Mouse (Mus musculus): ENCODE measurements around the gene Elmsan1. TPM values are rescaled to one million over a fixed set of nuclear protein-coding genes. Genes with fewer than 3 reads are reported as not detected.

Elmsan1 gene
- total RNA-seq, 4 experiments from 2014 or later: 17.8 to 23.3 (median 20.3) TPM

DNA sequence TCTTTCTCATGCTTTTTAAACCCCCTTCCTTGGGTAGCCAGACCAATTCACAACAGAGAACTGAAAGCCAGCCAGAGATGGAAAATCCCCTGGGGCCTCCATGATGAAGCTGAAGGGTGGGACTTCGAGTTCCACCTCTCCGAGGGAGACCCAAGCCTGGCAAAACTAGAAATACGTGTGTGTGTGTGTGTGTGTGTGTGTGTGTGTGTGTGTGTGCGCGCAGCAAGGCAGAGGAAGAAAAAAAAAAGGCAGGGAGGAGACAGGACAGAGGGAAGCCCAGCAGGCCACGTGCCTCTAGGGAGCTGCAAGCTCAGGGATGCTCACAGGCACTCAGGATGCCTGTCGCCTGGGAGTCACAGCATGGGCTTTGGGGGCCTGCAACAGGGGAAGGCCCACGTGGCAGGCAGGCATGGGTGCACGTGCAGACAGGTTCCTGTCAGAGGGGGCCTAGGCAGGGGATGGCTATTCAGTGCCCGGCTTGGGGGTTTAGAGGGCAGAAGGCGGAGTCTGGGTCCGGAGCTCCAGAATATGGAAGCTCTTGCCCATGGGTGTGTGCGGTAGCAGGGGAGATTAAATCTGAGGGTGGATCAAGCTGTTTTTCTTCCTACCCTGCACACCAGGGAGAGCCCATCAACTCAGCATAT is 42.4 kb downstream of the Elmsan1 start:
- DNase-seq (ENCODE audit: low spot score in 2 of 2): no peak

- DNase-seq (ENCODE audit: low spot score in 2 of 2): peak; percentile 72 to 85
Measured at GRCm38 (mm10) chr12:84175659-84176061, 43.0 kb downstream of the Elmsan1 start.

- DNase-seq (ENCODE audit: low spot score in 2 of 2): no peak
Measured at GRCm38 (mm10) chr12:84174871-84175270, 43.8 kb downstream of the Elmsan1 start.

GRCm38 (mm10) chr12:84174190-84174811 is 44.4 kb downstream of the Elmsan1 start:
- DNase-seq (ENCODE audit: low spot score in 2 of 2): no peak

DNA sequence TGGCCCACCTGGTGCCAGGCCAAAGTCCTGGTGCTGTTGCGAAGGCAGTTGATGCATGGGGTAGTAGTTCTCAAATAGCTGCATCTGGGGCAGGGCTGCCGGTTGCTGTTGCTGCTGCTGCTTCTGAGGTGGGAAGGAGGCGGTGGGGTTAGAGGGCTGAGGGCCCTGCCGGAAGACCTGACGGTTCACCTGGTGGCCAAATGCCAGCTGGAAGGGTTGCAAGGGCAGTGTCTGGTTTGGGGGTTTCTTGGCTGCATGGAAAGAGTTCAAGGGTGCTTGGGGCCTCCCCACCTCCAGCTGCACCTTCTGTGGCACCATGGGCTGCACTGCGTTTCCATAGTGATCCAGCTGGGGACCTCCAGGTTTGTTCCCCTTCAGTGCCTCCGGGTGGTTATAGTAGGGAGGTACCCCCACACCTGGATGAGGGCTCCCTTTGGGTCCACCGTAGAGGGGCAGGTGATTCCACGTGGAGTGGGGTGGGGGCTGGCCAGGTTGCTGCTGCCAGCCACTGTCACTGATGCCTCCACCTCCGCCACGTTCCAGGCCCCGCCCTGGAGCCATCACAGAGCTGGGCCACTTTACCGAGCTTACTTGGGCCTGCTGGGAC is 45.3 kb downstream of the Elmsan1 start:
- DNase-seq (ENCODE audit: low spot score in 2 of 2): no peak

DNA sequence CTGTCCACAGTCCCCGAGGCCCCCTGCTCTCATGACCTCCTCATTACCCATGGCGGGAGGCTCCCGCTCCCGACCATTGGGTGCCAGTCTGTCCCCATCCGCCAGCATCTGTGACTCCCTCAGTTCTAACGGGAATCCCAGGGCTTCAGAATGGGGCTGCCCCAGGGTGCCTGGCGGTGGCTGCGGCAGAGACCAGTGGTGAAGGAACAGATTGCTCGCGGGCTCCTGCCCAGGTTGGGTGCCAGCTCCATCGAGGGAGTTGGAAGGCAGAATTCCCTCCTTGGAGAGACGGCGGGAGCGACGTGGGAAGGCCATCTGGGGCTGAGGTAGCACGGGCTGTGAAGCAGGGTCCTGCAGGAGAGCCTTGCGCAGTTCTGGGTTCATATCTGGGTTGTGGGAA is 45.8 kb downstream of the Elmsan1 start:
- DNase-seq (ENCODE audit: low spot score in 2 of 2): no peak

GRCm38 (mm10) chr12:84172216-84172615 is 46.5 kb downstream of the Elmsan1 start:
- DNase-seq (ENCODE audit: low spot score in 2 of 2): no peak

- no peak for DNase-seq (ENCODE audit: low spot score in 2 of 2)
Measured at GRCm38 (mm10) chr12:84170610-84171009, 48.1 kb downstream of the Elmsan1 start.

- no peak for DNase-seq (ENCODE audit: low spot score in 2 of 2)
Measured at GRCm38 (mm10) chr12:84165631-84166373, 52.9 kb downstream of the Elmsan1 start.

DNA sequence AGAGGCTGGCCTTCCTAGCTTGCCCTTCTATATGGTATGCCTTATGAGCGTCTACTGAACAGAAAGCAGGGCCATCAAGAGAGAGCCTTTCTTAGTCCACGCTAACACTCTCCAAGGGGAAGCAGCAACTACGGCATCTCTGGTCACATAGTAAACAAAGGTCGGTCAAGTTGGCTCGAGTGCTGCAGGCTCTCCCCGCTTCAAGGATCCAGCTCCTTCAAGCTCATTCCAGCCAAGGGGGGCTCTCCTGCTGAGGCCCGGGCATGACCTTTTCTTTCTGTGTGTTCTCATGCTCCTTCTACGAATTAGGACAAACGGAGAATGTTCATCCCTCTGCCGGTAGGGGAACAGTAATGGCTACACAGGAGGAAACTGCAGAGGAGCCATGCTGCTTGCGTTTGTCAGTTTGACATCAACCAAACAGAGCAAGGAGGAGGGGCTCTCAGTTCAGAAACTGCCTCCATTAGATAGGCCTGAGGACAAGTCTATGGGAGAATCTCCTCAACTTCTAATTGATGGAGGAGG is 55.0 kb downstream of the Elmsan1 start:
- DNase-seq (ENCODE audit: low spot score in 2 of 2): no peak

GRCm38 (mm10) chr12:84163133-84163532 is 55.5 kb downstream of the Elmsan1 start:
- DNase-seq (ENCODE audit: low spot score in 2 of 2): no peak

GRCm38 (mm10) chr12:84161616-84162433 is 56.9 kb downstream of the Elmsan1 start:
- DNase-seq (ENCODE audit: low spot score in 2 of 2): no peak

DNA sequence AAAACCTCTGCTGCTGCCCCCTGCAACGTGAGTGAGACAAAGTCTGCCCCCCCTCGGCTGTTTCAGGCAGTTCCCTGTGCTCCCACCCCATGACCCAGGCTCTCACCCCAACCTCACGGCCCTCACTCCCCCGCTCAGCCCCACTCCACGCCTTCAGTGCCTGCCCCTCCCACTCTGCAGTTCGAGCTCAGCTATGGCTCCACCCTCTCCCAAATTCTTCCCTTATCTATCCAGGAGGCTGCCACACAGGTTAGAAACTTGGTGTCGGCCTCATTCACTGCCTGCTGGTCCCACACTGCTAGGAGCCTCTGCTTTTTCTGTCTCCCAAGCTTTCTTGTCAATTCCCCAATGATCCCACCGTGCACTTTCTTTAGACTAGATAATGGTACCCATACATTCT is 57.6 kb downstream of the Elmsan1 start:
- DNase-seq (ENCODE audit: low spot score in 2 of 2): no peak

- no peak for DNase-seq (ENCODE audit: low spot score in 2 of 2)
Measured at GRCm38 (mm10) chr12:84160491-84160890, 58.2 kb downstream of the Elmsan1 start.

- no peak for DNase-seq (ENCODE audit: low spot score in 2 of 2)
Measured at GRCm38 (mm10) chr12:84158156-84158555, 60.5 kb downstream of the Elmsan1 start.

GRCm38 (mm10) chr12:84156210-84156609 is 62.5 kb downstream of the Elmsan1 start:
- DNase-seq (ENCODE audit: low spot score in 2 of 2): no peak

DNA sequence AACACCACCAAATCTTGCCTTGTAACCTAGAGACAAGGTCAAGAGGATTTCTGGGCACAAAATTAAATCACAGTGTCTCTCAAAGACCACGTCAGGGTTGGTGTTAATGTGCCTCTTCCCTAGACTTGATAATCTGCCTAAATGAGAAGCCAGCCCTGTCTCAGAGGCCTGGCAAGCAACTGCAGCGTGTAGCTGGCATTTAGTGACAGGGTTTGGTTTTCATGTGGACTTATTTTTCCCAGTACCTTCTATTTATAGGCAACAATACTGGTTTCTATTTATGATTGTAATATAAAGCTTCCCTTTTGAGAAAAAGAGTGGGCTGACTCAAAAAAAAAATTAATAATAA is 63.2 kb downstream of the Elmsan1 start:
- DNase-seq (ENCODE audit: low spot score in 2 of 2): no peak

DNA sequence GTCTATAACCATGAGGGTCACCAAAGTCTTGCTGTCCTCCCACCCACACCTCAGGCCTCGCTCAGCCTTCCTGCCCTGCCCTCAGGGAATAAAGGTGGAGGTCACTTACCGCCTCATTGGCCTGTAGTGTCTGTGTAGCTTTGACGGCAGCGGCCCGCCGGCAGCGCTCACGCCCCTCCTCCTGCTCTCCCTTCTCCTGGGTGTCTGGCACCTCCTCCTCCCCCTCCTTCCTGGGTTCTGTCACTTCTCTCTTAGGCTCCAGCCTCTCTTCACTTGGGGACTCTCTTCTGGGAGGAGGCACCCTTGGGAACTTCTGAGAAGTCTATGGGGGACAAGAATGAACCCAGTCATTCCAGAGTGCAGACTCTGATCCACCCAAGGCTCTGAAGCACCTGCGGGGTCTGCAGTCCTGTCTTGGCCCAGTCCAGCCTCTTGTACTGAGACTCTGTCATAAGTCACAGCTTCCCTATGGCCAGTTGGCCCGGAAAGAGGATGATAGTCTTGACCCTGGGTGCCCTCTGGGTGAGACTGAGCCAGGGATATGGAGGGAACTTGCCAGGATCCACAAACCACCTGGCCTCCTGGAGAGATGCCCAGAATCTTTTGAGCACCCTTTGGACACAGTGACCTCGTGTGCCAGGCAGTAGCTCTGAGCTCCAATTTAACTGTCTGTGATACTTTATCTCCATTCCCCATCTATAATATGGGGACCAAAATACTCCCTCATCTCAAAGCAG is 63.7 kb downstream of the Elmsan1 start:
- no peak for DNase-seq (ENCODE audit: low spot score in 2 of 2)

- no peak for DNase-seq (ENCODE audit: low spot score in 2 of 2)
Measured at GRCm38 (mm10) chr12:84153414-84153813, 65.3 kb downstream of the Elmsan1 start.
